Mouse (Mus musculus) left cerebral cortex, postnatal 14 days (tissue): ENCODE data around the gene Hoxa5. TPM values are rescaled to one million over a fixed set of nuclear protein-coding genes. Genes with fewer than 3 reads are reported as not detected.

Experiments
- DNase-seq, 2 experiments: peaks; one replicate each; pipeline ENCODE4 v3.0.0; 2021 to 2022; ENCODE audit warnings: low spot score in 2 of 2, mixed read lengths in 1 of 2
- intact Hi-C: fragments of 180-260 bp; cut with DNase I; formaldehyde crosslinking; loops from one replicate; pipeline ENCODE4 v1.15.1; 2025
- total RNA-seq, 2 experiments: library from RNA; stranded (reverse); gene quantifications; 2 replicates each; pipeline ENCODE4 v1.2.3; 2021

The Hoxa5 gene
- total RNA-seq, 2 experiments from 2014 or later, result not detected

DNA sequence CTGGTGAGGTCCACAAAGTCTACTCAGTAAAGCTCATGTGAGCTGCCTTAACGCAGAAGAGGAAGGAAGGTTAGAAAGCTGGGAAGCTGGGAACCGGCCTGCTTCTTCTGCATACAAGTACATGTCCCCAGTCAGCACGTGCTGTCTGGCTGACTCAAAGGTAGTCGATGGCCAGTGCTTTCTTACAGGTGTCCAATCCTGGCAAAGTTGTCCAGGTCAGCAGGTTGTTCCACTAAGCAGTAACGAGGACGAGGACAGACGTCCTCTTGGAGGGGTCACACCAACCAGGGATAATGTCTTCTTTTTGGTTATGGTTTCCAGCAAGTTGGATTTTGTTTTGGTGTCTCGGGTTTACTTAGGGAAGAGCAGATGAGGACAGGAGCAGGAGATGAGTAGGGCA is 14.5 kb downstream of the Hoxa5 start:
- intact Hi-C loops, result no loop called here

GRCm38 (mm10) chr6:52189172-52189591 is 15.2 kb downstream of the Hoxa5 start:
- intact Hi-C loops, result no loop called here
- DNase-seq, result no peak

More for the DNA sequence above, 14.5 kb downstream of the Hoxa5 start:
- DNase-seq, result no peak

DNA sequence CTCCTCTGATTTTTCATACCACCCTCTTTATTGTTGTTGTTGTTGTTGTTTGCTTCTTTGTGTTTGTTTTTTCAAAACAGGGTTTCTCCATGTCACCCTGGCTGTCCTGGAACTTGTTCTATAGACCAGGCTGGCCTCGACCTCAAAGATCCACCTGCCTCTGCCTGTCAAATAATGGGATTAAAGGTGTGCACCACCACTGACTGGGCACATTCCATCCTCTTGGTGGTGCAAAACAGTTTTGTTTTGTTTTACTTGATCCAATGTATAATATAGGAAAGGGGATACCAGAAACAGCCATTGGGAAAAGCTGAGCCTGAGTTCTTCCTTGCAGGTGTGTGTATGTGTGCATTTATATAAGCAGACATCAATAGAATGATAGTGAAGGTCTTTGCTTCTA is 17.9 kb downstream of the Hoxa5 start:
- intact Hi-C loops, result no loop called here
- DNase-seq, result no peak

GRCm38 (mm10) chr6:52185834-52186233 is 18.6 kb downstream of the Hoxa5 start:
- no peak for DNase-seq
- intact Hi-C loops, result no loop called here

DNA sequence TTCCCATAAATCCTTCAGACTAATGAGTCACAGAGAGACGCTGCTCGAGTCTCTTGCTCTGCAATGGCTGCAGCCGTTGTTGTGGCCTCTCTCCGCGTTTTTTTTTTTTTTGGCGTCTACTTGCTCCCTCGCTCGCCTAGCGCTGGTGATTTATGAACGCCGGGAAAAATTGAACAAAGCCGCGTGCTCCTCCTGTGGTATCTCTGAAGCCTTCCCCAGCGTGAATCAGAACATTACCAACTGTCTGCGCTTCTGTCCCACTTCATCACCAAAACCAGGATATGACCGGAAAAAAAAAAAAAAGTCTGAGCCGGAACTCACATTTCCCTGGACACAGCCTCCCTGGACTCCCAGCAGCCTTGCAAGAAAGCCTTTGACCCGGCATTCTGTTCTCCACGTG is 19.2 kb downstream of the Hoxa5 start:
- intact Hi-C loops, result no loop called here
- no peak for DNase-seq

DNA sequence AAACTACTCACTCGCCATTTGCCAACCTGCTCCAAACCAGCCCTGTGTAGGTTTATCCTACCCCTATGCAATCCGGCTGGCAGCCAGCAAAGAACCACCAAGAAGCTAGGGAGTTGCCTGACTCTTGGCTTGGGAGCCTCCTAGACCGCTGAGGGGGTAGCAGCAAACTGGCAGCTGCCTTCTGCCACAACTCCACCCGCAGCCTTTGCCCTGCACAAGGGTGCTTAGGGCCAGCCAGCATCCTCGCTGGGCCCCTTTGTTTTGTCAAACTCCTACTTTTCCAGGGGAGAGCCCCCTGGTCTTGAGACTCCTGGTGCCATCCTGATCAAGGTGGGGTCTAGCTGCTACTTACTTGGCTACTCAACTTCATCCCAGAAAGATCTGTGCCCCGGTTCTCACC is 19.7 kb downstream of the Hoxa5 start:
- intact Hi-C loops, result no loop called here
- DNase-seq, result no peak

DNA sequence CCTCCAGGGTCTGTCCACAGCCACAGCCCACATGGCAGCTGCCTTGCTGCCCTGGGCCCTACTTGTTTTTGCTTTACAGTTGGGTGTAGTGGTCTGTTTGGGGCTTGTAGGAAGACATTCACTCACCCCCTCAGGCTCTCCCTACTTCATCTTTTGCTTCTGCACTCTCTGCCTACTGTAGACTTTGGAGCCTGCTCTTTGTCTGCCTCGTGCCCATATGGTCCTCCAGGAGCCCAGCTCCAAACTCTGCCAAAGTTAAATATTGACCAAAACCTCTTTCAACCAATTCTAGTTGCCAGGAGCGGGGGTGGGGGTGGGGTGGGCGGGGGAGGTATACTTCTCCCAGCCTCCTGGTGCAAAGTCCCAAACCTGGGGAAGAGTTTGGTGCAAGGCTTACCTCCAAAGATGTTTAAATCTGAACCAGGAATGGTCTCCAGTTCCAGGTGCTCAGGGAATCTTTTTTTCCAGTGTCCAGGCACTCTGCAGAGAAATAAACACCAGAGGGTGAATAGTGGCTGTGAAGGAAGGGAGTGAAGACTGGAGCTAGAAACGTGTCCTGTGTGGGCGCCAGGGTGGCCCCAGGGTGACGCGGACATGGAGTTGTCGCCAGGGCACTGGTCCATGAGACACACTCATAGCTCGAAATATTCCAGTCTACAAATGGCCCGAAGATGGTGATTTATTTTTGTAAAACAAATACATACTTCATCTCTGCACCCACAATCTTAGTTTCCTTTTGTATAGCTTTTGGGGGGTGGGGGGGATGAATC is 20.9 kb downstream of the Hoxa5 start:
- DNase-seq, result no peak
- intact Hi-C loops, result no loop called here

DNA sequence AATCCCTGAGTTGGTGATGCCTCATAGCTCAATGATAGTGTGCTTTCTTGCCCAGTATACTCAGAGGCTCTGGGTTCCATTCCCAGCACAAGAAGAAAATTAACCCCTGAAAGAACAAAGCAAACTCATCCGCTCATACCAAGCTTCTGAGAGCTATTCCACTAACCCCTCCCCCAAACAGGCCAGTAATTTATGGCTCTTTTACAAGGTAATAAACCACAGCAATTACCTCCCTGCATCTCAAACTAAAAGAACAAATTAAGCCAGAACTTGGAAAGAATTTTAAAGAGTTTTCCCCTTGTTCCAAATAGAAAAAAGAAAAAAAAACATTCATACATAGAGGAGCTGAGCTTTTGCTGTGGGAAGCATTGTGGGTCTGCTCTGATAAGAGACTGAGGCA is 21.6 kb downstream of the Hoxa5 start:
- DNase-seq, result no peak
- intact Hi-C loops, result no loop called here

- DNase-seq, result no peak
- intact Hi-C loops, result no loop called here
These were observed 22.4 kb downstream of the Hoxa5 start for GRCm38 (mm10) chr6:52182030-52182429.

DNA sequence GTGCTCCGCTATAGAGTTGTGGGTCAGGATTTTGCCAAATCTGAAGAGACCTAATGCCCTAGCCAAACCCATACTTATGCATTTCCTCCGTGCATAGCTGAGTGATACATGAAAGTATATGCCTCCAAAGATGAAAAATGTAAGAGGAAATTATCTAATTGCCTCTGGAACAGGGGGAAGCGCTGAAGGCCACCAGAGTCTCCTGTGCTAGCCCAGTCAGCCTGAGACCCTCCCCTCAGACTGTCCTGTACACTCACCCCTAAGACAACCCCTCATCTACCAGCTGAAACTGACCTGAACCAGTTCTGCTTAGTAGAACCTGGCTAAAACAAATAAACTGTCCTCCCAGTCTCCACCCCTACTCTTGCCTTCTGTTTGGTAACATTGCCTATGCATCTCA is 23.7 kb downstream of the Hoxa5 start:
- intact Hi-C loops, result no loop called here
- no peak for DNase-seq

DNA sequence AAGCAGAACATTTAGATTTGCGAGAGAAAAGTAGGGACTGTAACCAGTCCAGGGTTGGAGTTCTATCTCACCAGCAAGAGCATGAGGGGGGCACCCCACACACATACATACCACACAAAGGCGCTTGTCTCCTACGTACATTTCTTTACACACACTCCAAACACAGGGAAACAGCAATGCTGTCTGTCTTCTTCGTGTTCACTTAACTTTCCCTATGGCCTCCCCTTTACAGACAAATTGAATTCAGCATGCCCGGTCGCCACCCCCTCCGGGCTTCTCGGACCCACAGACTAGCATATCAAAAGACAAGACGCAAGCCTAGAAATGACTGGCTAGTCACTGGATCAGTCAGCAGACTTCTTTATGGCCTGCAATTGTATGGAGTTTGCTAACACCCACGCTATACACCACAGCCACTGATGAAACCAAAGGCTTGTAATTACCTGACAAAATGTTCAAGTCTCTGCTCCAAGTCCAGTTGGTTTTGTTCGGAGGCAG is 24.1 kb downstream of the Hoxa5 start:
- intact Hi-C loops, result no loop called here
- DNase-seq, result no peak

GRCm38 (mm10) chr6:52179690-52180089 is 24.7 kb downstream of the Hoxa5 start:
- DNase-seq, result no peak
- intact Hi-C loops, result no loop called here

- no peak for DNase-seq
- intact Hi-C loops, result no loop called here
These were observed 25.3 kb downstream of the Hoxa5 start for GRCm38 (mm10) chr6:52178918-52179665.

DNA sequence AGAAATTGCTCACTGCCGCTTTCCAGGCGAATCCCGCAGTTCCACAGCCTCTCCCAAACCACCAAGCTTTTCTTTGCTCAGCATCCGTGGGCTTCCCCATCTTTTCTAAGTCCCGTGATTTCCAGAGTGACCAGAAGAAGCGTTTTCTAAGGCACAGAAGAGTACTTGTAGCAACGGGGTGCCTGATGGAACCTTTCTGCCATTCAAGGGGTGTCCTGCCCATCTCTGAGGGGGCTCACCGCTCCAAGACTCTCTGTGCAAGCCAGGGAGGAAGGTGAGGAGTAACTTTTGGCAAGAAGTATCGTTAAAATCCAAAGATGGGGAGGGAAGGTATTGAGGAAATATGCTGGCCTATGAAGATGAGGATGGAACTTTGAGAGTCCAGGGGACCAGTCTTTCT is 26.6 kb downstream of the Hoxa5 start:
- no peak for DNase-seq
- intact Hi-C loops, result no loop called here

GRCm38 (mm10) chr6:52177061-52177735 is 27.2 kb downstream of the Hoxa5 start, which contains the start of gene 5730596B20Rik:
Gene 5730596B20Rik, plus strand, starts transcription at chr6:52177498.
- intact Hi-C loops, result no loop called here
- no peak for DNase-seq

DNA sequence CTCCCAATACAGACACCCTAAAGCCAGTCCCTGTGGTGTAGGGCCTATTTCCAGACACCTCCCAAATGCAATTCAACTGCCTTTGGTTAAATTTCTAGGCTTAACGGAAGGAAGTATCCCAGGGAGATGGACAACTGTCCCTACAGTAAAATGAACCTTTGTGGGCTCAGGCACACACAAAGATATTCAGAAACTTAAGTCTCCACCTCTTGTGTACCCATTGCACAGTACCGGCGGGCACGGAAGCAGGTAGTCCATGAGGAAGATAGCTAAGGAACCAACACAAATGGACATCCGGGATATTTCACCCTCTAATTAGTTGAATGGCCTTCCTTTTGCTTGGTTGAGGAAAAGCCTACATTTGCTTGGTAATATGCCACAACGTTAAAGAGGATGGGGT is 28.0 kb downstream of the Hoxa5 start:
- intact Hi-C loops, result no loop called here
- DNase-seq, result no peak

DNA sequence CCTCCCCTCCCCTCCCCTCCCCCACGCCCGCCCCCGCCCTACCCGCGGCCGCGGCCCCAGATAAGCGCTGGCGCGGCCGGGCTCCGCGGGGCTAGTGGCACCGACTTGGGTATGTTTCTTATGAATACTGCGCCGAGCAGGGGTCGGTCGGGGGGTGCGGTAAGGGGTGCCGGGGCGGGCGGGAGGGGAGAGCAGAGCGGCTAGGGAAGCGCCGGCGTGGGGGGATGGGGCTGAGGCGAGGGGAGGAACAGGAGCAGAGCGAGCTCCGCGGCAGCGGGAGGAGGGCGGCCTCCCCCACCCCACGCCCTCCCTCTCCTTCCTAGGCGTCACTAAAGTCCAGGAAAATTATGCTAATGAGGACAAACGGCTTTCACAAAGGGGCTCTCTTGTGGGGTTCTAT is 28.5 kb downstream of the Hoxa5 start:
- intact Hi-C loops, result no loop called here
- no peak for DNase-seq

DNA sequence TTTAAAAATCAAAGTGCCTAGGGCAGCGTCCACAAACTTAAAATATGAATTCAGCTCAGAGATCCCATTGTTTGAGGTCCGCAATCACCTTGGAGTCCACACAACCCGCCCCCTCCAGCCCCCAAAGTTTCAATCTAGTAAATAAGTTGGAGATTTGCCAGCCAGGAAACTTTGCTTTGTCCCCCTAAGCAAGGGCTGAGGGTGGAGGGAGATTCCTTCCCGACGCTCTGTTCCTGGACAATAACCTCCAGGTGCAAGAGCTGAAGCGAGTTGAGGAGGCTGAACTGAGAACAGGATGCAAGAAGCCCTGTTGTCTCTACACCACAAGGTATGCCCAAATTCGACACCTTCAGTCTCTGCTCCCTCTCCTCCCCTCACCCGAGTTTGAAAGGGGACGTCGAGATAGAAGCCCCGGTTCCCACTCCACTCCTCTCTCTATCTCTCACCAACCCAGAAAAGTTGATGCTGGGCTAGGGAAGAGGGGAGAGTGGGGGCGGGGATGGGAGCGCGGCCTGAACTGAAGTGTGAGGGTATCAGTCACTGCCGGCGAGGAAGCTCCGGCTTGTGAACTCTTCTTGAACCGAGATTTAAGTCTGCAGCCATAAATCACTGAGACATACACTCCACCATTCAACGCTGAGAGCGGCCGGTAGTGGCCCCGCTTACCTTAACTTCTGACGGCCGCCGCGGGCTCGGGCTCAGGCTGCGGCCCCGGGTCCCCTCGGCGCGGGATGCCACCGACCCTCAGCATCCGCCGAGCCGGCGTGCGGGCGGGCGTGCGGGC is 29.2 kb downstream of the Hoxa5 start:
- DNase-seq, result no peak
- intact Hi-C loops, result no loop called here

DNA sequence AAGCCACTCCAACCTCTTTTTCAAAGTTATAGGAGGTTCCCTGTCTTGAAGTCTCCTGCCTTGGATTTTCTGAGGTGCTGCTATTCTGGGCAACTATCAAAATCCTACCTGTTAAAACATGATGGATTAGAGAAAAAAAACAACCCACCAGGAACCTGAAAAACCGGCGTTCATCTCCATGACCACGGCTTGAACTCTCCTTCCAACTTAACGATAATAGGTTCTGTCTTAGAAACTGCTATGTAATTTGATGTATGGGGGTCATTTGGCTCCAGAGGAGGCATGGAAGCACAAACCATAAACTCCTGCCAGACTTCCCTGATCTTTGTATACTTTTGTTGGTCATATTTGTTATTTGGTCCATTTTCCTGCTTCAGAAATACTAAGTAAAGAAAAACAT is 30.7 kb downstream of the Hoxa5 start:
- intact Hi-C loops, result no loop called here
- DNase-seq, result no peak

DNA sequence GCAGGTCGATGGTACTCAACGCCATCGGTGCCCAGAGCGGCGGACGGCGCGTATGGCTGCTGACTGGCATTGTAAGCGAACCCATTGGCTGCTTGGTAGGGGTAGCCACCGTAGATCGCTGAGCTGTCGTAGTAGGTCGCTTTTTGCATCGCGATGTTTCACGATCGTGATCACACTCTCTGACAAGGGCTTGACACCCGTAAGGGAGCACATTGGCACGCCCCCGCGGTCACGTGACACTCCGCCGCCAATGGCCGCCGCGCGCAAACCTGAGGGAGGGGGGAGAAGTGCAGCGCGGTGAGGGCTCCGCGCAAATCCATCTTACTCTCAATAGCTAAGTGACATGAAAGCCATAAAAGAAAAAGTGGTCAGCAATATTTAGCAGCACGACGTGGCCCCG is 31.9 kb downstream of the Hoxa5 start:
- intact Hi-C loops, result no loop called here
- no peak for DNase-seq
